Mouse (Mus musculus): Measurements from ENCODE around the gene Prss27. TPM values are rescaled to one million over a fixed set of nuclear protein-coding genes. Genes with fewer than 3 reads are reported as not detected.
"Not testable (repeated sequence)": the region's sequence is repeated elsewhere in the genome, so short reads cannot be mapped to it uniquely, and the experiment has no call there.

Gene Prss27
- total RNA-seq, 4 experiments from 2014 or later: not detected

DNA sequence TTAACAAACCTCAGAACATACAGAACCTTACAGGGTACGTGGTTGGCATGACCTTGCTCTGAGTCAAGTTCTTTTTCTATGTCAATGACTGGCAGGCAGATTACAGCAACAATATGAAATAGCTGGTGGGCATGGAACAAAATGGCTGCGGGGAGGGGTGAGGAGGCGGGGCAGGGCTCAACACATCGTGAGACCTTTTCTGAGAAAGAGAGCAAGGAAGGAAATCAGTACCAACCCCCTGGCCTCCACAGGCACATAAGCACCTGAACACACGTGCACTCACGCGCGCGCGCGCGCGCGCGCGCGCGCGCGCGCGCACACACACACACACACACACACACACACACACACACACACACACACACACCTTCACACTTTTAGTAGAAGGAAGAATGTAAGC lies 7.4 kb upstream of the Prss27 start:
- DNase-seq (ENCODE audit: low spot score in 2 of 2): no peak

DNA sequence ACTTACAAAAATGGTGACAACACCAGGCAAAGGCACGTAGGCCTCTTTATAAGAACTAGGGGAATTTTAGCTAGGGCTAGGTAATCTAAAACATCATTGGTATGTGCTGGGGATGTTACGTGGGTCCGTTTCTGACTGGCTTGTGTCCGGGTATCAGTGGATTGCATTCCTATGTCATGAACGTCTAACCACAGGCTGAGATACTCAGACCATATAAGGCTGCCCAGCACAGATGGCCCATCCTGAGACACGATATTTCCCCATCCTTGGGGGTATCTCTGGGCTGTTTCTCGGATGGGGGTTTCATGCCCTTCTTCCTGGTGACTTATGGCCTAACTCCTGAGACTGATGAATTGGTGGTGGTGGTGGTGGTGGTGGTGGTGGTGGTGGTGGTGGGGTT lies 2.9 kb upstream of the Prss27 start:
- DNase-seq (ENCODE audit: low spot score in 2 of 2): no peak

DNA sequence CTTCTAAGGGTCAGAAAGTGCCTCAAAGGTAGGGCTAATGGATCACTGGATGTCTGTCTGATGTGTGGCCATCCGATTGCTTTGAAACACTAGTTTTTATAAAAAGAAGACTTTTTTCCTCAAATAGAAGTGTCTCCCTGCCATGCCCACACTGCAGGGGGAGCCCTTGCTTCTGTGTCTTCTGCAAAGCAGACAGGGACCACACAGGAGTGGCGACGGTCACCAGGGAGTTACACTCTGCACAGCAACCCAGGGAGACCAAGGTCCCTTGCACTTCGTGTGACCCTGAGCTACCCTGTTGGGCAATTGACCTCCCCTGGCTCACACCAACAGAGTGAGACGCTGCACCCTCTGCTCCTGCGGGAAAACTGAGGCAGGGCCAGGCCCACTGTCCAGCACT lies 990 bp upstream of the Prss27 start:
- DNase-seq (ENCODE audit: low spot score in 2 of 2): no peak

DNA sequence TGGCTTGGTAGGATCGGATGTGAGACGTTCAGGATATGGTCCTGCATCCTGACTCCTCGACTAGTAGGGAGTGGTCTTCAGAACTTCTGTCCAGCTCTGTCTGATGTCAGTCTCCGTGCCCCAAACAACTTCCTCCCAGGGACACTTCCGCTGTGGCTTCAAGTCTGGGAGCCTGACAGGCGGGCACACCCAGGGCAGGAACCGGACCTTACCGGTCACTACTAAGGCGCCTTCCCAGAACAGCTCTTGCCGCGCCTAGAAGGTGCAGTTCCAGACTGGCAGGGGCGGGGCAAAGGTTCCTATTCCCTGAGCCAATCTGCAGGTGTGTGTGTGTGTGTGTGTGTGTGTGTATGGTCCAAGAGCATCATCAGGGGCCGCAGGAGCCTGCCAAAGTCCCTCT lies 584 bp upstream of the Prss27 start:
- DNase-seq (ENCODE audit: low spot score in 2 of 2): no peak

DNA sequence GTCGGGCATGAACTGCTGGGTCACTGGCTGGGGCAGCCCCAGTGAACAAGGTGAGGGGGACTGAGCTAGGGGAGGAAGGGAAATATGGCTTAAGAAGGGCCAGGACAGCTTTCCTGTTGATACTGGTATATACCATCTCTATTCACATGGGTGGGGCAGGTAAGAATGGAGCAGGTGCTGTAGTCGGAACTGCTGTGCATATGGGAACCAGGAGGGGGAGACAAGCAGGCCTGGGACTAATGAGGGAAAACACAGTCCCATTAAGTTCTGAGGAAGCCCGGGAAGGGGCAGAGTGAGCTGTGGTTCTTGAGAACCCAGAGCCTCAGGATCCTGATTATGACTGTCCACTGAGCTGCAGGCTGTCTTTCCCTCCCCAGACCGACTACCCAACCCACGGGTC lies 6.5 kb downstream of the Prss27 start:
- no peak for DNase-seq (ENCODE audit: low spot score in 2 of 2)

DNA sequence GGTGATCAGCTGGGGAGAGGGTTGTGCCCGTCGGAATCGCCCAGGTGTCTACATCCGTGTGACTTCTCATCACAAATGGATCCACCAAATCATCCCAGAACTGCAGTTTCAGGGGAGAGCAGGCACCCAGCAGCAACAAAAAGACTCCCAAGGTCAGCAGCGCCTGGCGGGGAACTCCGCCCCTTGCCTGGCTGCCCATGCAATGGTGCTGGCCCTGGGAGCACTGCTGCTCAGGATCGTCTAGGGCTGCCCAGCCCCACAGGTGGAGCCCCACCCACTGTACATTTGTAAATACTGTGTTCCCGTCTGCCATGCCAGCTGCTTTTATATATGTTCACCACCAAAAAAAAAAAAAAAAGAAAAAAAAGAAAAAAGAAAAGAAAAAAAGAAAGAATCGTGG lies 7.7 kb downstream of the Prss27 start:
- DNase-seq (ENCODE audit: low spot score in 2 of 2): no peak

DNA sequence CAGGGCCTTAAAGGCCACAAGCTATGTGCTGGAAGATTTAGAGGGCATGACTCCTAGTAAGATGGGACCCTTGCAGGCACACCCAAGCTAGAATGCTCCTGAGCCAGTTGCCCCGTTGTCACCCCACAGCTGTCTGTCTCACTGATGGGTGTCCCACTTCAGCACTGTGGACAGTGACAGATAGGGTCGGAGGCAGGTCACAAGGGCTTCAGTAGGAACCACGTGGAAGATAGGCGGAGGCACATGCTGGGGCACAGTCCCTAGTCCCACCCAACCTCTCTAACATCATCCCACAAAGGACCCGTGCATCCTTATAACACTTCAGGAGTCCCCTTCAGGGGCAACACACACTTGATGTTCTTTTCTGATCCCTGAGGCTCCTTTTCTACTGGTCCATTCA lies 8.1 kb downstream of the Prss27 start:
- DNase-seq (ENCODE audit: low spot score in 2 of 2): no peak

DNA sequence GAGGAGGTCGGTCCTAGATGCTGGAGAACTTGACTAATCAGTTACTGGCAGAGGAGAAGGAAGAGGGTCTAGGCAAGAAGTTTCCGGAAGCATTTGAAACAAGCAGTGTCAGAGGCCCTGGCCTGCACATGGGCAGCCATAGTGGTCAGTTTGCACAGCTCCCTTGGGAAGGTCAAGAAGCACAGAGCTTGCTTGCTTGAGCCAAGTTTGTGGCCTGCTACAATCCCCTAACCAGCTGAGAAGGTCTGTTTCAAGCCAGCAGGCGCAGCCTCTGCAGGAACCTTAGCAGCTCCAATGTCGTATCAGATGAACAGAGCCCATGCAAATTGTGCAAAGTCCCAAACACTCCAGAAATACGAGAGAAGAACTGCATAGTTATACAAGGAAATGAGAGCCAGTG lies 10.1 kb downstream of the Prss27 start:
- no peak for DNase-seq (ENCODE audit: low spot score in 2 of 2)

DNA sequence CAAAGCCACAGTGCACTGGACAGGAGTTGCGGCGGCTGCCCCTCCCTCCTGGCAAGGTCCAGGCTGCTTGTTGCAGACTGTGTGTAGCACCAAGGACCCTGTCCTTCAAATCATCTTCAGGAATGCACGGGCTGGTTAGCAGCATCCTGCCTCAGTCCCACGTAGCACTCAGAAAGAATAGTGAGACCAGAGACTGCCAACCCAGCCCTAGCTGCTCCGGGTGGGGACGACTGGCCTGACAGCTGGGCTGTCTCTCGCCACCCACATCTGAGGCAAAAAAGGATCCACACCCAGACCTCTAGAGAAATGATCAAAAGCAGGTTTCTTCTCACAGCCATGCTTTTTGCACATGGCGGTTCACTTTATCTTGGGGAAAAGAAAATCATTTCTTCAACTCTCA lies 11.1 kb downstream of the Prss27 start:
- DNase-seq (ENCODE audit: low spot score in 2 of 2): no peak

DNA sequence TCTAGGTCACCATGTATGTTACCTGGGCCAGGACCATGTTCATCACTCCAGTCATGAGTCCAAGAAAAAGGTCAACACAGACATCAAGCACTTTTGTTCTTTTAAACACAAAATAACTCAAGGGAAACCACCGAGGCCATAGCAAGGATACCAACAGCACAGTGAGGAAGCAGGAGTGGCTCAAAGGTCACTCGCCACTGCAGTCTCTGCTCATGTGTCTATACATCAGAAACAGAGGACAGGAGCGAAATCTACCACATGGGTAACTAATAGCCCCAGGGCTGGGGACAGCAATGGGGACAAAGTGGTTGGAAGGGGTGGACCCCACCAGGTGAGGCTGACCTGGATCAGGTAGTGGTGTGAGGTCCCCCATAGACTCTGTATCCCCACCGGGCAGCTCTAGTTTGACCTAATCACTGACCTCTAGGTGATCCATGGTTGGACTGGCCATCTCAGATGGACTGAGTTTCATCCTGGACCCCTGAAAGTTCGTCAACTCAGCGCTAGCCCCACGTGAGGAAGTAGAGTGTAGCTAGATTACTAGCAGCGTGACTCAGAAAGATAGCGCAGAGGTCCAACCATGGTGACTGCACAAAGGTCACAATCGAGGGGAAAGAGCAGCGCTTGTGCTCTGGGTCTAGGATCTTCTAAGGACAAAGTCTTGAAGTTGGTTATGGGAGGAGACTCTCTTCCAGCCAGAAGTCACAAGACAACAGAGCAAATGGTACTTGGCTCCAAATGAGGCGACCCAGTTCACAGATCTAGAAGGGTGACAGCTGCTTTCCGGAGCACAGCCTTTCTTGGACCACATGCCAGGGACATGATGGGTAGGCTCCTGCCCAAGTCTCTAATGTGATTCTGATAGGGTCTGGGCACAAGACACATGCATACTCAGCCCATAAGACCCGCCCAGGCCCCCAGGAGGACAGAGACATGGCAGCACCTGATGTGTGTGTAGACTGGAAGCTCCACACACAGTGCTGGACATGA lies 19.0 kb downstream of the Prss27 start:
- DNase-seq (ENCODE audit: low spot score in 2 of 2): no peak

DNA sequence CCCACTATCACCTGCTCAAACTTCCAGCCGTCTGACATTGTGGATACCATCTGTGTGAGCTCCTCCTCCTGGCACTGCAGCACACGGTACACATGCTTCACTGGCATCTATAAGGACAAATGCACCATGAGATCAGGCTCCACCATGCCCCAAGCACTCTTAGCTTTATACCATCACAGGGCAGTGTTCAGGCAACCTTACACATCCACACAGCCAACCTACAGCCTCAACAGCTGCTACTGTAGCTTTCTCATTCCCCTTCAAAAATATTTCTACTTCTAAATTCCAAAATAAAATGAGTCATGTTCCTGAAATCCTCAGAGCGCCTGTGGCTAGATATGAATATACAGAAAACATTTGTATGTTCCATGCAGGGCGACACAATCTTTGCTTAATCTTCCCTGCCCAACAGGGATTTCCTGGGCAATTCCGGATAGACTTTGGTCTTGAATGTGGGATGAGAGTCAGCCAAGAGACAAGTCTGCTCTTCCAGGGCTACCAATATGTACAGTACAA lies 19.8 kb downstream of the Prss27 start:
- DNase-seq (ENCODE audit: low spot score in 2 of 2): no peak

DNA sequence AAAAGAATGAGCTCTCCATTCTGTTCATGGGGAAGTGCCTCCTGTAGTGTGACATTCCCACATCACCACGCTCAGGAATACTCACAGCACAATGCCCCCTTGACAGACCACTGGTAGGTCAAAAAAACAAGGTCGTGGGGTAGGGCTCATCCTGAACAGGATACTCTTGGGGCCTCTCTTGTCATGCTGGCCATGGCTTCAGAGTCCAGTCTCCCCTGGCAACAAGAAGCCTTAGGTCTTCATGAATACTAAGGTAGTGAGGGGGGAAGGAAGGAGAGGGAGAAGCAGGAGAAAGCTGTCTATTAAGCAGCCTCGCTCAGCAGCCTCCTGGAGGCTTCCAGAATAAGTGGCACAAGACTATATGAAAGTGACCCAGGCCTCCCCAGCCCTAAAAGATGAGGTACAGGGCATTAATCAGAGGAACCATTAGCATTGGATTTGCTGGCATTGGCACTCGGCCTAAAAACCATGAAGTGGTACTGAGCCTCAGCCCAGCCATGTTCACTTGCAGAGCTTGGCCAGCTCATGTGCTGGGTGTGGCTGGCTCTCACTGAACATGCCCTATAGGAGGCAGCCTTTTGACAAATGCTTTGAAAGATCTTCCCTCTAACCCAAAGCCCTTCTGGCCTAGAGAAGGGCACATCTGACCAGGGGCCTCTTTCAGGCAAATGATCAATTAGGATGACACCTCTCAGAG lies 24.7 kb downstream of the Prss27 start:
- no peak for DNase-seq (ENCODE audit: low spot score in 2 of 2)

DNA sequence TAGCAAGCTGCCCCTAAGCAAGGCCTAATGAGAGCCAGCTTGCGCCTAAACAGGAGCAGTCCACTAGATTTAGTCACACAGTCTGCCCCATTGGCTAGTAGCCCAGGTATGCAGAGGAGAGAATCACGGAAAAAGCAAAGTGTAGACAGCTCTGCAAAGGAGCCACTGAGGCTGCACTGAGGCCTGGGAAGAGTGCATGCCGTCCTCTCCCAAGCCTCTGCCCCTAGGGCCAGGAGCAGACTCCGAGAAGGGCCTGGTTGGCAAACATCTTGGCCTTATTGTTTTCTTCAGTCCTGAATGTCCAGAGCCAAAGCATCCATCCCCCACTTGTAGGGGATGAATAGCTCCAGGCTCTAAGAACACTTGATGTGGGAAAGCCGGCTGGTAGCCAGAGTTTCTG lies 30.3 kb downstream of the Prss27 start:
- peak; percentile 29 to 58 for DNase-seq (ENCODE audit: low spot score in 2 of 2)

DNA sequence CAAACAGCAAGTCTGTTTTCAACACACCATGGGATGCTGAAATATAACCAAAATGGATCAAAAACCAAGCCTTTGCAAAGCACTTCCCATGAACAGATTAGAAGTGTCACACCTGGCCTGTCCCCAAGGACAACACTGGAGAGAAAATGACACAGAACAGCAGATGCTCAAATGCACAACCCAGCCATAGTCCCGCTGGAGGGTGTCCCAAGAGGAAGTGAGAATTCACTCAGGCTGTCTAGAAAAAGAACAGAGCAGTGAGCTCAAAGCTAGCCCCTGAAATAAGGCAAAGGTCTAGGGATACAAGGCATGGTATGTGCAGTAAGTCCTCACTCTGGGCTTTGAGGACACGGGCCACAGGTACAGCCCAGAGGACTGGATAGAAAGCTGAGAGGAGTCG lies 31.6 kb downstream of the Prss27 start:
- DNase-seq (ENCODE audit: low spot score in 2 of 2): no peak

DNA sequence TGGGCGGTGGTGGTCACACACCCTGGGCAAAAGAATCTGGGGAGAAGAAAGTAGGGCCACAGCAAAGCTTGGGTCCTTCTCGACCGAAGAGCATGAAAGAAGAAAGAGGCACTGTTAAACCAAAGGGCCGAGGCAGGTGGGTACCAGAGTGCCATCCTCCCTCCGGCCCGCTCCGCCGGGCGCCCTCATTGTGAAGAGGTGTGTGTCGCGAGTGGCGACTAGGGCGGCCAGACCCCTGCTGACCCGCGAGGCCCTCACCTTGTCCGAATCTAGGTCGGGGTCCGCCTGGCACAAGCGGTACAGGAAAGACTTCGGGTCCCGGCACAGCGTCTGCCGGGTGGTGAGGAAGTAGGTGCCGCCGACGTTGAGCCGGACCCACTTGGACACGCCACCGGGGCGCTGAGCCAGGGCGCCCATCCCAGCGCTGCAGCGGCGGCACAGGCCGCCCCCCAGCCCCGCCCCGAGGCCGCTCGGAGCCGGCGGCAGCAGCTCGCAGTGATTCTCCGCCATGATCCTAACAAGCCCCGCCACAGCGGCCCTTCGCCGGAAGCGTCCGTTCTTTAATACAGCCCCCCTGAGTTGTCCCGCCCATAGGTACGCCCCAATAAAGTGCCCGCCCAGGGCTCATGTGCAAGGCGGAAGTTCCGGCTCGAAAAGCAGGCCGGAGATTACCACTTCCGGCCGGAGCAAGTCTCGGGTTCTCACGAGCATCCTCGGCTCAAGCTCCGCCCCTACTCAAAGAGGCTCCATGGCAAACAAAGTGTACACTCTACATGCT lies 35.2 kb downstream of the Prss27 start, which contains the start of gene Kctd5:
Gene Kctd5, minus strand, starts transcription at position 567 of the 778 bp plus-strand sequence.
- peak; percentile 92 to 97 for DNase-seq (ENCODE audit: low spot score in 2 of 2)

DNA sequence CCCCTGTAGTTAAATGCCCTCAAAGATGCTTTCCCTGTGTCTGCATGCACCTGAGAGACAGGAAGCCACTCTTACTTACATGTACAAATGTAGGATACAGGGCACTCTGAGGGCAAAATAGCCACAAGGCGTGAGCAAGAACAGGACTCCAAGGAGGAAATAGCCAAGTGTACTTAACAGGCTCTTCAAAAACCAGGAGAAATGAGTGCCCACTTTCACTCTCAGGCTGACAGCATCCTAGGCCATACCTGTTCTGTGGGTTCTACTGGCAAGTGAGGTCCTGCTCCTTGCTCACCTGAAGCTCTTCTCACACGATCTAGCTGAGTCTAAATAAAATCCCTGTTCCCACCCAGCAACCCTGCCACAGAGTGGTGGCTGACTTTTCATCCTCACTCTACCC lies 39.2 kb downstream of the Prss27 start:
- DNase-seq (ENCODE audit: low spot score in 2 of 2): no peak

DNA sequence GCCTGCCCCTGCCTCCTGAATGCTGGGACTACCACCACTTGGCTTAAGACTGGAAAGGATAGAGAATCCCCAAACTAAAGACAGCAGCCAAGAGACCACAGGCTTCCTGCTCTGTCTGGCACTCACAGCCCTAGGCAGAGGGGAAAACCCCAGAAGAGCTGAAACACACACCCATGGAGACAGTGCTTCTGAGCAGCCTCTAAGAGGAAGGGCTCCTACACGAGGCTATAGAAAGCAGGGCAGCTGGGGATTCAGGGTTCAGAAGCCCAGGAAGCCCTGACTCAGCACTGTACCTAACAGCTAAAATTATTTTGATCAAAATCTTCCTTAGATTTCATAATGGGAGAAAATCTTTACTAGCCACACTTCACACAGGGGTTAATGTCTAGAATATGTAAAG lies 46.6 kb downstream of the Prss27 start:
- no peak for DNase-seq (ENCODE audit: low spot score in 2 of 2)

DNA sequence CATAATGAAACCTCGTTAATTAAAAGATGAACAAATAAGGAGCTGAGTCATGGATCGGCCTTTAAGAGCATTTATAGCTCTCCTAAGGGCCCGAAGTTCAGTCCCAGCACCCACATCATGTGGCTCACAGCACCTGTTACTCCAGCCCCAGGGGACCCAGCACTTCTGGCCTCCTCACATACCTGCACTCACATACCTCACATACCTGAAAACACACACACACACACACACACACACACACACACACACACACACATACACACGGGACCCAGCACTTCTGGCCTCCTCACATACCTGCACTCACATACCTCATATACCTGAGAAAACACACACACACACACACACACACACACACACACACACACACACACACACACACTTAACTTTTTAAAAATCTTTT lies 48.5 kb downstream of the Prss27 start:
- DNase-seq (ENCODE audit: low spot score in 2 of 2): not testable (repeated sequence)

DNA sequence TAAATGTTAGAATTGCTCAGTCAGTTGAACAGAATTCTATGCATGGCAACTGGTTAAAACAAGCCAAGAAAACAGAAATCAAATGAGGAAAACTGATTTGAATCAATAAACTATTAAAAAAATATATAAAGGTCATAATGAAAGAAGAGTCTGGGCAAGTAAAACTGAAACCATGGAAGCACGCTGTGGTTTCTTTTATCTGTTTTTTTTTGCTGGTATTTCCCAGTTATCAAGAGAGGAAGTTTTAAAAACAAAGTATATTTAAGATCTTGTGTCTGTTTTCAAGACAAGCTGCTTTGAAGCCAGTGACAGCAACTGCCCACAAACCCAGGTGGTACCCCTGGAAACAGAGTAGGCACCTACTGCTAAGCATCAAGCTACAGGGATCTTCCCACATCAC lies 52.6 kb downstream of the Prss27 start:
- no peak for DNase-seq (ENCODE audit: low spot score in 2 of 2)

Data from layer of hippocampus, adult 8-10 months (tissue).